Mouse (Mus musculus) brain, embryonic 14.5 days (tissue): Measurements from ENCODE around the gene St3gal2. TPM values are rescaled to one million over a fixed set of nuclear protein-coding genes. Genes with fewer than 3 reads are reported as not detected.
"Not testable (repeated sequence)": the region's sequence is repeated elsewhere in the genome, so short reads cannot be mapped to it uniquely, and the experiment has no call there.

ENCODE experiments used
- DNase-seq: peaks from one replicate; pipeline ENCODE4 v3.0.0-alpha.2; 2011; ENCODE audit warnings: low read depth
- CTCF ChIP-seq: fragments of 200-500 bp; IDR thresholded peaks from 2 replicates; pipeline ENCODE4 v1.5.1; 2012; ENCODE audit warnings: inconsistent platforms, mild to moderate bottlenecking, moderate library complexity, borderline replicate concordance; ENCODE audit not compliant: insufficient read depth, insufficient read length; ENCODE audit errors: extremely low read depth
- POLR2A ChIP-seq: fragments of 200-500 bp; IDR thresholded peaks from 2 replicates; pipeline ENCODE4 v1.6.1; 2012; ENCODE audit warnings: mild to moderate bottlenecking, inconsistent platforms, borderline replicate concordance; ENCODE audit not compliant: poor library complexity, insufficient read depth, insufficient read length, severe bottlenecking; ENCODE audit errors: extremely low read depth
- polyA plus RNA-seq: library from polyadenylated mRNA; depleted of rRNA; stranded (reverse); fragments of >200 nt; gene quantifications from 2 replicates; pipeline ENCODE4 v1.2.3, GENCODE M21; 2012

Gene St3gal2
- polyA plus RNA-seq, 1 experiment = 39.7 TPM

- TF ChIP-seq CTCF (no peak), POLR2A (no peak)
- DNase-seq = no peak
Observed at GRCm38 (mm10) chr8:110959906-110960305, 40.2 kb downstream of the St3gal2 start.

GRCm38 (mm10) chr8:110963051-110963450 lies 43.3 kb downstream of the St3gal2 start:
- TF ChIP-seq CTCF (no peak), POLR2A (no peak)
- no peak for DNase-seq

GRCm38 (mm10) chr8:110964666-110965065 lies 44.9 kb downstream of the St3gal2 start:
- TF ChIP-seq POLR2A (no peak), CTCF (no peak)
- no peak for DNase-seq

DNA sequence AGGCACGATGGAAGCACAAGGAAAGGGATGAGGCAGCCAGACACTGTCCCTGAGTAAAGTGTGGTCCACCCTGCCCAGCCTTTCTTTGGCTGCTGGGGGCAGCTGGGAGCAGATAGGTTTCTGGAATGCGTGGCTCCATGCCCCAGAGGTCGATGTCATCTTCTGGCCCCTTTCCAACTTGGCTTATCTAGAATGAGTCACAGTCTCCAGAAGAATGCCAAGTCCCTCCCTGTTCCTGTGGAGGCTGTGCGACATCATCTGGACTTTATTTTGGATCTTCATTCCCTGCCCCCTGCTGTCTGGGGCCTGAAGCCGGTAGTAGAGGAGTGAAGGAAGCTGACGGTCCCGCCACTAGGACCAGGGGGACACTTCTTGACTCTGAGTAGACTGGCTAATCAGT lies 45.9 kb downstream of the St3gal2 start:
- DNase-seq = peak; percentile 43
- TF ChIP-seq CTCF (no peak), POLR2A (no peak)

- no peak for DNase-seq
- TF ChIP-seq POLR2A (no peak), CTCF (no peak)
Observed at GRCm38 (mm10) chr8:110966586-110966985, 46.9 kb downstream of the St3gal2 start.

GRCm38 (mm10) chr8:110967326-110967725 lies 47.6 kb downstream of the St3gal2 start:
- TF ChIP-seq POLR2A (no peak), CTCF (no peak)
- DNase-seq = no peak

DNA sequence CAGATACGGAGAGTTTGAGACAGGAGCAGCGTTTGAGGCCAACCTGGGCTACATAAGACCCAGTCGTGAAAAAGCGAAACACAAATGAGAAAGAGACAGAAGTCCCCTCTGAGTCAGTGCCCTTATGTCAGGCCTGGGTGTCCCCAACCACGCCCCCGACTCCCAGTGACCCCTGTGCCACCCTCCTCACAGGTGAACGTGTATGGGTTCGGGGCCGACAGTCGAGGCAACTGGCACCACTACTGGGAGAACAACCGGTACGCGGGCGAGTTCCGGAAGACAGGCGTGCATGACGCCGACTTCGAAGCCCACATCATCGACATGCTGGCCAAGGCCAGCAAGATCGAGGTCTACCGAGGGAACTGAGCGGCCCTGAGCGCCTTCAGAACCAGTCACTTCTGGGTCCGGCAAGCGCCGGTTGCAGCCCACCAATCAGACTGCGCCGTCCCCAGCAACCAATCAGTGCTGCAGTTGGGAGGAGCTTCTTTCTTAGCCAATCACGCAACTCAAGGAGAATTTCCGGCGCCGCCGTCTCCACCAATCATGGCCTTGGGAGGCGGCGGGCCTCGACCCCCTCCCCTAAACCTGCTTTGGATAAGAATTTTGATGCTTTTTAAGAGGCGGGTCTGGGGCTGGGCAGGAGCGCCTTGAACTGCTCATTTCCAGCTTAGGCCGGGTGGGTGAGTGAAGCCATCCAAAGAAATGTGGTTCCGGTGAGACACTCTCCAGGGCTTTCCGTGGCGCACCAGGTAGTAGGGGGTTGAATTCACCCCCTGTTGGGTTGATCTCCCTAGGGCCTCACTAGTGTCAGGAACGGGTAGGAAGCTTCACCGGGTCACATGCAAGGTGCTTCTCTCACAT lies 50.4 kb downstream of the St3gal2 start:
- no peak for TF ChIP-seq CTCF
- TF ChIP-seq POLR2A = peak; percentile 33; the same call in 1 of the 2 replicates
- DNase-seq = peak; percentile 99

GRCm38 (mm10) chr8:110976532-110976931 lies 56.8 kb downstream of the St3gal2 start:
- DNase-seq = not testable (repeated sequence)

DNA sequence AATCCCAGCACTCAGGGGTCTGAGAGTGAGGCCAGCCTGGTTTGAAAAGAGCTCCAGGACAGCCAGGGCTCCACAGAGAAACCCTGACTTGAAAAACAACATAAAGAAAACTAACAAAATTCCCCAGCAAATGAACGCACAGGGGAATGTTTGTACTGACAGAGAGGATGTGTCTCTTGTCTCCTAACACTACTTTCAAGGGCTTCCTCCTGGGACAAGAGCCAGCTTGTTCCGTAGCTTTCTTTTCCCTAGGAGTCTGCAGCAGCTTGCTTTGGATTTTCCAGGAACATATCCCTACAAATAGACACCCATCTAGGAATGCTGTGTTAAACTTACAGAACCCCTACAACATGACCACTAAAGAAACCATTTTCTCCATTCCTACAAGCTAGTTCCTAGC lies 58.3 kb downstream of the St3gal2 start:
- not testable (repeated sequence) for DNase-seq

DNA sequence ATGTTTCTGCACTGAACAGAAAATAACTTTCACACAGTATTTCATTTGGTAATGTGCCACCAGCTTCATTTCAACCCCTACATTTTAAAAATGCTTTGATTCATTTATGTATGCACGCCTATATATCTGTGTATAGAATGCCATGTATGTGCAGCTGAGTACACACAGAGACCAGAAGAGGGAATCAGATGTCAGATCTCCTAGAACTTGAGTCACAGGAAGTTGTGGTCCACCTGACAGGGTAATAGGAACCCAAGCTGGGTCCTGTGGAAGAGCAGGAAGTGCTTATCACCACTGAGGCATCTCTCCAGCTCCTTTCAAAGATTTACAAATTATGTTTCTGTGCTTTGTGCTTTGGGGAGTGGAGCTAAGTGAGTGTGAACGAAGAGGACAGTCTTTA lies 61.6 kb downstream of the St3gal2 start:
- DNase-seq = no peak
- TF ChIP-seq POLR2A (no peak), CTCF (no peak)

GRCm38 (mm10) chr8:110987805-110988744 lies 68.4 kb downstream of the St3gal2 start:
- TF ChIP-seq CTCF (no peak), POLR2A (no peak)

DNA sequence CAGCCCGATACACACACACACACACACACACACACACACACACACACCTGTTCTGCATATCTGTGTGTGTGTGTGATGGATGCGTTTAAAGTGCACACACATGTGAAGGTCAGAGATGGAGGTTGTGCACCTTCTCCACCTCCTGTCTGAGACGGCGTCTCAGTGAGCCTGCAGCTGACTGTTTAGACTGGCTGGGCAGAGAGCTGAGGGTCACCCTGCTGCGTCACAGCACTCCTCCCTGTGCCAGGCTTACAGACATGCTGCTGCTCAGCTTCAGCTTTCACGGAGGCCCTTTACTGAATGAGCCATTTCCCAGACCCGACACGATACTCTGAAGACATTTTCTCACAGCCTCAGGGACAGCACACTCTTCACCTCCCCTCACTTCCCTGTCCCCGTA lies 70.3 kb downstream of the St3gal2 start:
- TF ChIP-seq CTCF = no peak
- no peak for TF ChIP-seq POLR2A
- no peak for DNase-seq

More at GRCm38 (mm10) chr8:110987805-110988744, 68.4 kb downstream of the St3gal2 start:
- DNase-seq = no peak
